Mouse (Mus musculus) lung, adult 18-20 months (tissue): Measurements from ENCODE around the gene Traf7.

ENCODE experiments used
- DNase-seq, 2 experiments: peaks; one replicate each; pipeline ENCODE4 v3.0.0; 2022; ENCODE audit warnings: mixed read lengths in 2 of 2

The Traf7 gene

GRCm38 (mm10) chr17:24476022-24476776 lies 51.5 kb downstream of the Traf7 start:
- DNase-seq, result no peak

- no peak for DNase-seq
Measured at GRCm38 (mm10) chr17:24475586-24475985, 52.2 kb downstream of the Traf7 start.

- DNase-seq, result no peak
Measured at GRCm38 (mm10) chr17:24474557-24474956, 53.2 kb downstream of the Traf7 start.

GRCm38 (mm10) chr17:24473612-24474275 lies 54.0 kb downstream of the Traf7 start, which contains the start of gene Bricd5:
Bricd5 (plus strand) TSS chr17:24473884.
- no peak for DNase-seq

GRCm38 (mm10) chr17:24472512-24472911 lies 55.2 kb downstream of the Traf7 start:
- DNase-seq, result peak; percentile 69 to 79

GRCm38 (mm10) chr17:24470701-24471527 lies 56.8 kb downstream of the Traf7 start:
- peak in 1 of 2 experiments; percentile 29 for DNase-seq

GRCm38 (mm10) chr17:24469910-24470602 lies 57.7 kb downstream of the Traf7 start, which contains the start of the genes E4f1 and Pgp:
E4f1 (minus strand) TSS chr17:24470313.
Pgp (plus strand) TSS chr17:24470392.
- DNase-seq, result peak; percentile 98 to 99

- no peak for DNase-seq
Measured at GRCm38 (mm10) chr17:24469336-24469909, 58.3 kb downstream of the Traf7 start.

GRCm38 (mm10) chr17:24468636-24469246 lies 59.0 kb downstream of the Traf7 start:
- DNase-seq, result no peak

- DNase-seq, result no peak
Measured at GRCm38 (mm10) chr17:24463374-24464133, 64.2 kb downstream of the Traf7 start.

- DNase-seq, result no peak
Measured at GRCm38 (mm10) chr17:24462932-24463331, 64.8 kb downstream of the Traf7 start.

- no peak for DNase-seq
Measured at GRCm38 (mm10) chr17:24461580-24461979, 66.2 kb downstream of the Traf7 start.
